Mouse (Mus musculus) embryonic fibroblast, embryonic 13.5 days (primary cell): ENCODE data around the gene Pcbp2.

ENCODE experiments used
- CTCF ChIP-seq: IDR thresholded peaks from 2 replicates; pipeline ENCODE4 v1.5.1; 2011; ENCODE audit warnings: mild to moderate bottlenecking, control low read depth, low read length, moderate library complexity, borderline replicate concordance; ENCODE audit not compliant: insufficient read depth
- POLR2A ChIP-seq: IDR thresholded peaks from 2 replicates; pipeline ENCODE4 v1.6.1; 2011; ENCODE audit warnings: low read depth, mild to moderate bottlenecking, control low read depth, low read length, moderate library complexity

GRCm38 (mm10) chr15:102531586-102531985, 61.2 kb downstream of the Pcbp2 start:
- no peak for TF ChIP-seq POLR2A
- TF ChIP-seq CTCF = no peak
